Mouse (Mus musculus): Measurements from ENCODE around the gene Fam184a. TPM values are rescaled to one million over a fixed set of nuclear protein-coding genes. Genes with fewer than 3 reads are reported as not detected.

The Fam184a gene
- polyA plus RNA-seq (2012; ENCODE audit: low replicate concordance), result 0.20 and 0.28 TPM in 2 replicates

DNA sequence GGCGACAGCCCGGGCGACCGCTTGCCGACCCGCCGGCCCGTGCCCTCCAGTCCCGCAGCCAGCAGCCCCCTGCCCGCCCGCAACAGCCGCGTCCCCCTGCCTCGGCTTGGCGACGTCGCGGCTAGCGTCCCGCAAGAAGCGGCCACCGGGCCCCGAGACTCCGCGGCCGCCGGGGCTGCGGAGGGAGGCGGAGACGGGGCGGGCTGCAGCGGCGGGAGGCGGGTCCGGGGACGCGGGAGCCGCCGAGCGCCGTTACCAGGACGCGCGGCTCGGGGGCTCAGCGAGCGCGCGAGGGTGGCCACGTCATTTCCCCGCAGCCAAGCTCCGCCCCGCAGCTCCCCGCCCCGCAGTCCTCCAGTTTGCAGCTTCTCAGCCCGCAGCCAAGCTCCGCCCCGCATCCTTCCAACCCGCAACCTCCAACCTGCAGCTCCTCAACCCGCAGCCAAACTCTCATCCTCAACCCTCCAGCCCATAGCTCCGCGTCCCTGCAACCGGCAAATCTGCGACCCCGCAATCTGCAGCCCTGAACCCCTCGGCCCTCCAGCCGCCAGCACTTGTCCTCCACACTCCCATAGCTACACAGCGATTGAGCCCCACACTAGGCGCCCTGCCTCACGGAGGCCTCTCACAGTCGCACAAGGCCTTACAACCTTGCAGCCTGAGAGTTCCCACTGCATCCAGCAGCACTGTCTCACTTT lies at the start of gene Fam184a:
Fam184a (minus strand) TSS at position 169 of the 698 bp plus-strand sequence.

GRCm38 (mm10) chr10:53630339-53630738 lies 120.6 kb downstream of the Fam184a start, which contains the start of gene Mcm9:
Gene Mcm9, minus strand, starts transcription at chr10:53630439.

GRCm38 (mm10) chr10:53596677-53597120 lies 154.2 kb downstream of the Fam184a start, which contains the start of gene Asf1a:
Gene Asf1a, plus strand, starts transcription at chr10:53596757.

Other genes starting within 250 kb of the Fam184a start
- 6.2 and 8.3 TPM in 2 replicates for gene Asf1a, start 154.4 kb downstream of the Fam184a start, polyA plus RNA-seq (2012; ENCODE audit: low replicate concordance)
- 4.0 and 5.1 TPM in 2 replicates for gene Mcm9, start 120.7 kb downstream of the Fam184a start, polyA plus RNA-seq (2012; ENCODE audit: low replicate concordance)